Mouse (Mus musculus): ENCODE measurements around the gene Mpg.

The Mpg gene

GRCm38 (mm10) chr11:32262674-32263415, 36.5 kb downstream of the Mpg start:
- no peak for DNase-seq (ENCODE audit: low spot score)

GRCm38 (mm10) chr11:32265117-32265738, 38.9 kb downstream of the Mpg start:
- DNase-seq (ENCODE audit: low spot score): no peak

GRCm38 (mm10) chr11:32266194-32266593, 39.9 kb downstream of the Mpg start:
- DNase-seq (ENCODE audit: low spot score): no peak

GRCm38 (mm10) chr11:32266776-32267175, 40.5 kb downstream of the Mpg start:
- no peak for DNase-seq (ENCODE audit: low spot score)

- peak; percentile 95 for DNase-seq (ENCODE audit: low spot score)
Measured at GRCm38 (mm10) chr11:32267188-32267884, 41.0 kb downstream of the Mpg start, which contains the start of gene Nprl3. Gene Nprl3, minus strand, starts transcription at chr11:32267707.

- DNase-seq (ENCODE audit: low spot score): peak; percentile 21
Measured at GRCm38 (mm10) chr11:32267964-32268363, 41.7 kb downstream of the Mpg start.

GRCm38 (mm10) chr11:32268952-32269351, 42.6 kb downstream of the Mpg start:
- DNase-seq (ENCODE audit: low spot score): no peak

- no peak for DNase-seq (ENCODE audit: low spot score)
Measured at GRCm38 (mm10) chr11:32271178-32271577, 44.9 kb downstream of the Mpg start.

GRCm38 (mm10) chr11:32276347-32276746, 50.0 kb downstream of the Mpg start, which contains the start of gene Hba-x:
Gene Hba-x, plus strand, starts transcription at chr11:32276400.
- DNase-seq (ENCODE audit: low spot score): no peak

- DNase-seq (ENCODE audit: low spot score): no peak
Measured at GRCm38 (mm10) chr11:32277736-32278457, 51.6 kb downstream of the Mpg start.

- no peak for DNase-seq (ENCODE audit: low spot score)
Measured at GRCm38 (mm10) chr11:32278458-32278957, 52.2 kb downstream of the Mpg start.

- DNase-seq (ENCODE audit: low spot score): no peak
Measured at GRCm38 (mm10) chr11:32280646-32281045, 54.3 kb downstream of the Mpg start.

- no peak for DNase-seq (ENCODE audit: low spot score)
Measured at GRCm38 (mm10) chr11:32281416-32282144, 55.3 kb downstream of the Mpg start.

Measured in testis, postnatal 14 days (tissue).